Mouse (Mus musculus) heart, adult 2 months (tissue): ENCODE measurements around the gene Fgd2. TPM values are rescaled to one million over a fixed set of nuclear protein-coding genes. Genes with fewer than 3 reads are reported as not detected.

Source experiments
- DNase-seq, 2 experiments: peaks; one replicate each; pipeline ENCODE4 v3.0.0; 2021
- H3K27ac ChIP-seq: fragments of 200-600 bp; 2 replicates; pipeline ENCODE4 v1.8.1; 2022
- H3K27me3 ChIP-seq: fragments of 200-500 bp; 2 replicates; pipeline ENCODE4 v1.6.1; 2012; ENCODE audit warnings: mild to moderate bottlenecking, low read length, inconsistent platforms, mixed read lengths; ENCODE audit not compliant: control insufficient read depth, insufficient read depth
- H3K36me3 ChIP-seq: fragments of 200-500 bp; 2 replicates; pipeline ENCODE4 v1.6.1; 2012; ENCODE audit warnings: low read length, inconsistent platforms; ENCODE audit not compliant: control insufficient read depth, insufficient read depth
- H3K4me1 ChIP-seq: fragments of 200-500 bp; 2 replicates; pipeline ENCODE4 v1.6.1; 2011; ENCODE audit warnings: low read length; ENCODE audit not compliant: control insufficient read depth, insufficient read depth
- H3K4me3 ChIP-seq: fragments of 200-600 bp; 2 replicates; pipeline ENCODE4 v1.8.1; 2022
- H3K79me2 ChIP-seq: fragments of 200-500 bp; replicated peaks from 2 replicates; pipeline ENCODE4 v1.6.1; 2012; ENCODE audit warnings: mild to moderate bottlenecking, inconsistent platforms, low read length, moderate library complexity, mixed read lengths; ENCODE audit not compliant: control insufficient read depth, insufficient read depth
- H3K9ac ChIP-seq: fragments of 200-500 bp; 2 replicates; pipeline ENCODE4 v1.6.1; 2012; ENCODE audit warnings: low read depth, mild to moderate bottlenecking, control low read depth, inconsistent platforms, low read length, mixed read lengths
- CTCF ChIP-seq: fragments of 200-600 bp; IDR thresholded peaks from 2 replicates; pipeline ENCODE4 v1.8.1; 2022; ENCODE audit warnings: antibody characterized with exemption, mild to moderate bottlenecking, moderate library complexity
- EP300 ChIP-seq: fragments of 200-500 bp; IDR thresholded peaks from 2 replicates; pipeline ENCODE4 v1.6.1; 2011; ENCODE audit warnings: low read depth, low read length, control low read depth; ENCODE audit not compliant: insufficient read depth
- POLR2A ChIP-seq: fragments of 200-500 bp; IDR thresholded peaks from 2 replicates; pipeline ENCODE4 v1.6.1; 2011; ENCODE audit warnings: mild to moderate bottlenecking, low read depth, low read length, control low read depth; ENCODE audit not compliant: insufficient read depth
- WGBS: fragments of 180-500 bp; shearing (Covaris S2); methylation state at CpG from one replicate; pipeline ENCODE4 v1.1.7; 2018; 5-methylcytosine and 5-hydroxymethylcytosine counted together
- intact Hi-C: fragments of 180-260 bp; cut with DNase I; formaldehyde crosslinking; loops from one replicate; pipeline ENCODE4 v1.15.1; 2025
- polyA plus RNA-seq: library from polyadenylated mRNA; depleted of rRNA; stranded (reverse); fragments of >200 nt; gene quantifications from 2 replicates; pipeline ENCODE4 v1.2.3, GENCODE M21; 2012; rRNA removed
- total RNA-seq, 2 experiments: library from RNA; stranded (reverse); gene quantifications; 2 replicates each; pipeline ENCODE4 v1.2.3; 2021

The Fgd2 gene
- total and polyA plus RNA-seq, 3 experiments: 1.9 to 9.2 (median 2.4) TPM

- WGBS: 30% methylated on average over 8 of the region's 8 CpGs
- Histone ChIP-seq H3K4me1 (0 out of 2 replicates have a peak, but pooled peaks cover 3% of the 10 kb centered on the region), H3K27ac (no peak overlapping the region), H3K9ac (no peak overlapping the region), H3K36me3 (no peaks in the 10 kb centered on the region), H3K27me3 (no peaks in the 10 kb centered on the region), H3K4me3 (no peak overlapping the region), H3K79me2 (no peaks in the 10 kb centered on the region)
- DNase-seq: no peak
- TF ChIP-seq POLR2A (no peak), CTCF (no peak), EP300 (no peak)
- intact Hi-C loops: no loop called here
These were observed 67.5 kb downstream of the Fgd2 start for GRCm38 (mm10) chr17:29428213-29428612.

GRCm38 (mm10) chr17:29428826-29429225, 68.1 kb downstream of the Fgd2 start:
- H3K27ac ChIP-seq: no peak overlapping the region
- intact Hi-C loops: no loop called here
- H3K4me1 ChIP-seq: peaks cover 5% of the 10 kb centered on the region

More at GRCm38 (mm10) chr17:29428826-29429225, 68.1 kb downstream of the Fgd2 start:
- no peaks in the 10 kb centered on the region for H3K27me3 ChIP-seq
- no peaks in the 10 kb centered on the region for H3K36me3 ChIP-seq
- H3K4me3 ChIP-seq: no peak overlapping the region
- DNase-seq: no peak
- H3K9ac ChIP-seq: no peak overlapping the region
- TF ChIP-seq CTCF: no peak
- H3K79me2 ChIP-seq: no peaks in the 10 kb centered on the region
- WGBS: 65% methylated on average over 2 of the region's 2 CpGs

Other genes with a start within 250 kb of the Fgd2 start
- gene Rab44, start 246.8 kb upstream of the Fgd2 start, total RNA-seq: under 1 TPM in 1 of 2 experiments, not detected in 1; 0.70 TPM
- 0.23 and 0.38 TPM in 2 replicates for gene Rab44, start 246.8 kb upstream of the Fgd2 start, polyA plus RNA-seq
- 1 to 10 TPM; 4.4 to 5.2 TPM for gene Cpne5, start 122.7 kb upstream of the Fgd2 start, total RNA-seq
- 10.7 and 11.2 TPM in 2 replicates for gene Cpne5, start 122.7 kb upstream of the Fgd2 start, polyA plus RNA-seq
- 10 to 100 TPM; 28.4 to 31.1 TPM for gene Ppil1, start 96.7 kb upstream of the Fgd2 start, total RNA-seq
- 33.2 and 41.7 TPM in 2 replicates for gene Ppil1, start 96.7 kb upstream of the Fgd2 start, polyA plus RNA-seq
- 100 to 1,000 TPM; 264 to 318 TPM for gene BC004004, start 92.1 kb upstream of the Fgd2 start, total RNA-seq
- 184 and 264 TPM in 2 replicates for gene BC004004, start 92.1 kb upstream of the Fgd2 start, polyA plus RNA-seq
- gene Pi16, start 43.2 kb upstream of the Fgd2 start, total RNA-seq: 10 to 100 TPM; 24.1 to 40.7 TPM
- 63.1 and 73.5 TPM in 2 replicates for gene Pi16, start 43.2 kb upstream of the Fgd2 start, polyA plus RNA-seq
- 100 to 1,000 TPM; 186 to 203 TPM for gene Mtch1, start 13.0 kb upstream of the Fgd2 start, total RNA-seq
- gene Mtch1, start 13.0 kb upstream of the Fgd2 start, polyA plus RNA-seq: 234 and 293 TPM in 2 replicates
- 10 to 100 TPM; 17.2 to 20.5 TPM for gene Pim1, start 129.8 kb downstream of the Fgd2 start, total RNA-seq
- gene Pim1, start 129.8 kb downstream of the Fgd2 start, polyA plus RNA-seq: 24.6 and 27.9 TPM in 2 replicates
- not detected for gene Gm17657, start 188.7 kb downstream of the Fgd2 start, total RNA-seq
- not detected in 2 replicates for gene Gm17657, start 188.7 kb downstream of the Fgd2 start, polyA plus RNA-seq
- 10 to 100 TPM; 12.8 to 13.8 TPM for gene Tbc1d22b, start 188.9 kb downstream of the Fgd2 start, total RNA-seq
- gene Tbc1d22b, start 188.9 kb downstream of the Fgd2 start, polyA plus RNA-seq: 15.3 and 16.9 TPM in 2 replicates
- gene Tmem217, start 191.5 kb downstream of the Fgd2 start, total RNA-seq: not detected
- 0.47 TPM in 1 of 2 replicates, not detected in the other for gene Tmem217, start 191.5 kb downstream of the Fgd2 start, polyA plus RNA-seq